Mouse (Mus musculus): ENCODE results near the gene Cfap206. TPM values are rescaled to one million over a fixed set of nuclear protein-coding genes. Genes with fewer than 3 reads are reported as not detected.
"Not testable (repeated sequence)": the region's sequence is repeated elsewhere in the genome, so short reads cannot be mapped to it uniquely, and the experiment has no call there.

Cfap206 gene
- 0.28 and 0.33 TPM in 2 replicates for polyA plus RNA-seq (2016; fragmentation: Nextera tagmentation; extraction: Ambion mirVana)

DNA sequence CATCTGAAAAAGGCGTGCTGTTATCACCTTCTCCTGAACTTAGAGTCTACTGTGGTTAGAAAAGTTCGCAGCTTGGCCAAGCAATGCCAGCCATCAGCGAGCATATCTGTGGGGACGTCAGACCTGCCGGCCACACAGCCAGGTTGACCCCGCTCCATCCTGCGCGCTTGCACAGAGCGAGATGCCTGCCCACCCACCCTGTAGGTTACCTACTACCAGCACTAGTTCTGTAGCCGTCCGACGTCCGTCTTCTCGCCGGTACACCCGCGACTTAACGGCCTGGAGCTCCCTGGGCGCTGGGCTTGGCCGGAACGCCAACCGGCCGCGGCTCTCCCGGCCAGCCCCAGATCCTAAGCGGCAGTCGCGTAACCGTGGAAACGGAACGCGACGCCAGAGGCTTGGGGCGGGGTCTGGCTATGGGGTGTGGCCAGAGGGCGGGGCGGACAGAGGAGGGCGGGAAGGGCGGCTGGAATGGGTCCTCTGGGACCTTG, at the start of gene Cfap206:
Gene Cfap206, minus strand, starts transcription at position 356 of the 491 bp plus-strand sequence.
- no peaks in the 10 kb centered on the region for H3K36me3 ChIP-seq
- H3K4me1 ChIP-seq, result peaks cover 10% of the 10 kb centered on the region
- DNase-seq (ENCODE audit: low spot score), result peak; percentile 87
- peaks cover 12% of the 10 kb centered on the region for H3K27me3 ChIP-seq (ENCODE audit: low read depth, poor library complexity, severe bottlenecking)
- H3K9me3 ChIP-seq (replicated peaks), result no peaks in the 10 kb centered on the region
- peak within 1 kb of the TSS; percentile 15; the same call in 1 of the 2 replicates for H3K27ac ChIP-seq
- under 1% methylated on average over 38 of the region's 38 CpGs for WGBS
- H3K4me3 ChIP-seq, result peak within 1 kb of the TSS; percentile 67

DNA sequence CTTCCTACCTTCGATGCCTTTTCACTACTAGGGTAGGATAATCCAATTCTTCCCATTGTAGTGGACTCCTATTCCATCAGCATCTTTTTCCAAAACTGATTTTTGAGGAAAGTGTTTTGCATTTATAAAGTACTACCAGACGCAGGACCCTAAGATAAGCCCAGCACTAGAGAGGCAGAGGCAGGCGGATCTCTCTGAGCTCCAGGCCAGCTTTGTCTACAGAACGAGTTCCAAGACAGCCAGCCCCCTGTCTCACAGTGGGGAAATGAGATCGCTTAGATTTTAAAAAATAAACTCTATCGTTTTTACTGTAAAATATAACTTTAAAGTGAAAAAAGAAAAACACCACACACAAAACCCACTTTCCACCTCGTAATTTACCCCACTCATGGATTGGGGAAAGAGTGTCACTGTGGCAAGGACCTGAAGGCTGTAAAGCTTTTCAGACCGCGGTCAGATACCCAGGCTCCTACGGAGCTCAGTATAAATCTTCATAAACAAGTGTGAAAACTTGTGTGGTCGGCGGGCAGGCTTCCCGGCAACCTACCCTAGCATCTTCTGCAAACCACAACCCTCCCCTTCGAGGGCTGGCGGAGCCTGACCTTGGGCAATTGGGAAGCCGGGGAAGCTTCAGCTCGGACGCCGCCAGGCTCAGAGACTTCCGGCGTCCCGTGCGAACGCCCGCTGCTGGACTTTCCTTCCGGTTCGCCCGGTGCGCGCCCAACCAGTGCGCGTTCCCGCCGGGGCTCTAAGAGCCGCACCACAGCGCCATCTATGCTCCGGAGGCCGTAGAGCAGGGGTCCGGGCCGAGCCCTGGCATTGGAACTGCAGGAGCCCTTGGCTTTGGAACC, 47.9 kb upstream of the Cfap206 start, which contains the start of gene Smim8:
Gene Smim8, minus strand, starts transcription at position 747 of the 851 bp plus-strand sequence.
- DNase-seq (ENCODE audit: low spot score), result peak; percentile 98
- Histone ChIP-seq H3K27me3 (ENCODE audit: low read depth, poor library complexity, severe bottlenecking) (peaks cover 8% of the 10 kb centered on the region; the same call in 1 of the 2 replicates), H3K27ac (peak within 1 kb of the TSS; percentile 90), H3K36me3 (no peaks in the 10 kb centered on the region), H3K9me3 (replicated peaks) (no peaks in the 10 kb centered on the region), H3K4me1 (peaks cover 3% of the 10 kb centered on the region), H3K4me3 (peak within 1 kb of the TSS; percentile 71)
- 6% methylated on average over 40 of the region's 40 CpGs for WGBS

GRCm38 (mm10) chr4:34771652-34772371, 41.8 kb upstream of the Cfap206 start:
- Histone ChIP-seq H3K27ac (no peak overlapping the region), H3K4me1 (peaks cover 7% of the 10 kb centered on the region), H3K4me3 (no peak overlapping the region), H3K27me3 (ENCODE audit: low read depth, poor library complexity, severe bottlenecking) (peaks cover 11% of the 10 kb centered on the region; the same call in 1 of the 2 replicates), H3K36me3 (no peaks in the 10 kb centered on the region), H3K9me3 (replicated peaks) (no peaks in the 10 kb centered on the region)
- WGBS, result 10% methylated on average over 8 of the region's 8 CpGs
- peak; percentile 49 for DNase-seq (ENCODE audit: low spot score)

DNA sequence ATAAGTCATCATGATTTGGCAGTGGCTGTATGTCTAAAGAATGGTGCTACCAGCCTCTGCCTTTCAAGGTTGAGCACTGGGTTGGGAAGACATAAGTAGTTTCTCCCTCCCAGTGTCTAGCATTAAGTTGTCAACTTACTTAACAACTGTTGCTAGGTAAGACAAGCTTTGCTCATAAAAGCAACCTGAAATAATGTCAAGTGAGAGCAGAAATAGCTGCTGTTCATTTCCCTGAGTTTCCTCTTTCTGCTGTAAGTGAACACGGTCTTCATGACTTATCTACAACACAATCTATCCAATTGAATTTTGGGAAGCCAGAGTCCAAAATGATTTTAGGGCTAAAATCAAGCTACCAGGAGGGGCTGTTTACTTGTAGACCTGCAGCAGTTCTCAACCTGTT, 26.2 kb upstream of the Cfap206 start, which contains the start of gene Gm136:
Gene Gm136, minus strand, starts transcription at position 101 of the 400 bp plus-strand sequence.
- Histone ChIP-seq H3K4me3 (no peak within 1 kb of the TSS), H3K9me3 (replicated peaks) (no peaks in the 10 kb centered on the region), H3K27me3 (ENCODE audit: low read depth, poor library complexity, severe bottlenecking) (no peaks in the 10 kb centered on the region), H3K27ac (no peak within 1 kb of the TSS), H3K4me1 (no peaks in the 10 kb centered on the region), H3K36me3 (no peaks in the 10 kb centered on the region)
- DNase-seq (ENCODE audit: low spot score), result no peak
- 94% methylated on average over 1 of the region's 1 CpGs for WGBS

DNA sequence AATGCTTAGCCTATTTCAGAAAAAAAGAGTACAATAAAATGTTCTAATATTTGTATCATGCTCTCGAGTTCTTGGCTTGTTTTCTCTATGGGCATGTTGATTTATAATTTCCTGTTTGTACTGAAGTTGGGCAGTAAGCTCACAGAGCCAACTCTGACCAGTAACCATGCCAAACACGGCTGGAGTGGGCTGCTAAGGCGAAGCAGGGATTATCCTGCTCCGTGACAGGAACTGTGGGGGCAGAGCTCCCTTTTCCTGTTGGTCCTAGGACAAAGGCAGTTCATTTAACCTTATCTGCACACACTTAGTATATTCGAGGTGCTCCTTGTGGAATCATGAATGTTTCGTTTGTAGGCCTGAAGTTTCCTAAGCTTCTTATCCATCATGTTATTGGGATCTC, 19.2 kb upstream of the Cfap206 start:
- Histone ChIP-seq H3K4me1 (no peaks in the 10 kb centered on the region; the same call in 1 of the 2 replicates), H3K36me3 (no peaks in the 10 kb centered on the region), H3K27me3 (ENCODE audit: low read depth, poor library complexity, severe bottlenecking) (no peaks in the 10 kb centered on the region), H3K27ac (no peak overlapping the region), H3K4me3 (no peak overlapping the region), H3K9me3 (replicated peaks) (no peaks in the 10 kb centered on the region)
- 67% methylated on average over 6 of the region's 6 CpGs for WGBS
- no peak for DNase-seq (ENCODE audit: low spot score)

- Histone ChIP-seq H3K27me3 (ENCODE audit: low read depth, poor library complexity, severe bottlenecking) (peaks cover 5% of the 10 kb centered on the region), H3K27ac (no peak overlapping the region), H3K4me1 (peaks cover 9% of the 10 kb centered on the region), H3K4me3 (no peak overlapping the region), H3K36me3 (no peaks in the 10 kb centered on the region), H3K9me3 (replicated peaks) (no peaks in the 10 kb centered on the region)
- no peak for DNase-seq (ENCODE audit: low spot score)
- WGBS, result 80% methylated on average over 3 of the region's 3 CpGs
Measured at GRCm38 (mm10) chr4:34734461-34734860, 4.5 kb upstream of the Cfap206 start.

GRCm38 (mm10) chr4:34733415-34733814, 3.4 kb upstream of the Cfap206 start:
- H3K36me3 ChIP-seq; DNase-seq (ENCODE audit: low spot score); H3K4me3 ChIP-seq; H3K4me1 ChIP-seq; H3K27ac ChIP-seq; H3K9me3 ChIP-seq (replicated peaks): not testable (repeated sequence)
- peaks cover 12% of the 10 kb centered on the region for H3K27me3 ChIP-seq (ENCODE audit: low read depth, poor library complexity, severe bottlenecking)
- 38% methylated on average over 2 of the region's 2 CpGs for WGBS

- H3K36me3 ChIP-seq; H3K4me3 ChIP-seq; H3K4me1 ChIP-seq; H3K9me3 ChIP-seq (replicated peaks); DNase-seq (ENCODE audit: low spot score); H3K27ac ChIP-seq: not testable (repeated sequence)
- 92% methylated on average over 3 of the region's 3 CpGs for WGBS
- H3K27me3 ChIP-seq (ENCODE audit: low read depth, poor library complexity, severe bottlenecking), result peaks cover 12% of the 10 kb centered on the region
Measured at GRCm38 (mm10) chr4:34725710-34726109, 4.3 kb downstream of the Cfap206 start.

GRCm38 (mm10) chr4:34724306-34724705, 5.7 kb downstream of the Cfap206 start:
- Histone ChIP-seq H3K27ac (no peak overlapping the region), H3K36me3 (no peaks in the 10 kb centered on the region), H3K27me3 (ENCODE audit: low read depth, poor library complexity, severe bottlenecking) (0 out of 2 replicates have a peak, but pooled peaks cover 6% of the 10 kb centered on the region), H3K4me3 (no peak overlapping the region), H3K4me1 (no peaks in the 10 kb centered on the region), H3K9me3 (replicated peaks) (0 out of 2 replicates have a peak, but pooled peaks cover 3% of the 10 kb centered on the region)
- no peak for DNase-seq (ENCODE audit: low spot score)
- WGBS, result 57% methylated on average over 4 of the region's 4 CpGs

GRCm38 (mm10) chr4:34723186-34723585, 6.8 kb downstream of the Cfap206 start:
- no peak overlapping the region for H3K4me3 ChIP-seq

DNA sequence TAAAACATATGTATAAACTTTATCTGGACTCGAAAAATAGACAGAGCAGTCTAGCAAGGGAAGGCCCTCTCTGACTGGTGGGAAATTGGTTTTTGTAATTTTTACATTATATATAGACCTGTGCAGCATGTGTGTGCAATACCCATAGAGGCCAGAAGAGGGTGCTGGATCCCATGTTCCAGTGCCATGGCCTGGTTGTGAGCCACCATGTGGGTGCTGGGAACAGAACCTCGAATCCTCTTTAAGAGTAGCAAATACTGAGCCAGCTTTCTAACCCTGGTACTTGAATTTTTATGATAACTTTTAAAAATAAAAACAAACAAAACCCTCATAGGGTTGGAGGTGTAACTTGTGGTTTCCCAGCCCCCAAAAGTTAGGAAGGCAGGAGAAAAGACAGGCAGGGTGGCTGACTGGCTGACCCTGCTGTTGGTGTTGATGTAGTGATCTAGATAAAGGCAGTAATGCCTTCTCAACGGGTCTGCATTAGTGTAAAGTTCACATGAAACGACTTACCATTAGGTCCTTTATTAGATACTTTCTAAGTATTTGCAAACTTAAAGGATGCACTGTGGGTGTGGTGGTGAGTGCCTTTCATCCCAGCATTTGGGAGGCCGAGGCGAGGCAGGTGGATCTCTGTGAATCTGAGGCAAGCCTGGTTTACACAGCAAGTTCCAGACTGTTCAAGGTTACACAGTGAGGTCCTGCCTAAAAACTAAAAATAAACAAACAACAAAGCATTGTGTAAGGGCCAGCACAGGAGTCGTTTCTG, 9.7 kb downstream of the Cfap206 start:
- Histone ChIP-seq H3K27me3 (ENCODE audit: low read depth, poor library complexity, severe bottlenecking) (no peaks in the 10 kb centered on the region), H3K4me3 (no peak overlapping the region)

More at GRCm38 (mm10) chr4:34723186-34723585, 6.8 kb downstream of the Cfap206 start:
- Histone ChIP-seq H3K36me3 (no peaks in the 10 kb centered on the region), H3K9me3 (replicated peaks) (0 out of 2 replicates have a peak, but pooled peaks cover 5% of the 10 kb centered on the region), H3K27ac (no peak overlapping the region), H3K27me3 (ENCODE audit: low read depth, poor library complexity, severe bottlenecking) (no peaks in the 10 kb centered on the region), H3K4me1 (no peaks in the 10 kb centered on the region)
- WGBS, result 72% methylated on average over 4 of the region's 4 CpGs
- DNase-seq (ENCODE audit: low spot score), result no peak

DNA sequence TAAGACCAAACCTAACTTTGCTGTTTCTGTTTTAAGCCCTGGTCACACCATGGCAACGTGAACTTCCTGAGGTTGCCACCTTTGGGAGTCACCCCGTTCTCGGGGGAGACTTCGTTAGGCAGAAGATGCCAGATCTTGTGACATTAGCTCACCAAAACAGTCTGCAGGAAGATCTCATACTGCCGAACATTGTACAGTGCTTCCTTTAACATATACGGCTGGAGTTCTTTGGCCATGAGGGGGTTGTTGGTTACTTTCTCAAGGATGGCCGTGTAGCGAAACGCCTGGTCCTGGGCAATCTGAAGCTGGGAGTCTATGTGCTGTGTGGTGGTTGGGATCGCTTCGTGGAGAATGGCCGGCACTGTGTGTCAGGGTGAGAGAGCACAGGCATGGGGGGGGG, 10.6 kb downstream of the Cfap206 start:
- Histone ChIP-seq H3K4me1 (no peaks in the 10 kb centered on the region), H3K36me3 (no peaks in the 10 kb centered on the region), H3K9me3 (replicated peaks) (0 out of 2 replicates have a peak, but pooled peaks cover 5% of the 10 kb centered on the region), H3K27ac (no peak overlapping the region), H3K4me3 (no peak overlapping the region), H3K27me3 (ENCODE audit: low read depth, poor library complexity, severe bottlenecking) (no peaks in the 10 kb centered on the region)
- WGBS, result 95% methylated on average over 12 of the region's 12 CpGs
- no peak for DNase-seq (ENCODE audit: low spot score)

More for the DNA sequence above, 9.7 kb downstream of the Cfap206 start:
- H3K9me3 ChIP-seq (replicated peaks), result 0 out of 2 replicates have a peak, but pooled peaks cover 5% of the 10 kb centered on the region
- no peaks in the 10 kb centered on the region for H3K36me3 ChIP-seq
- H3K4me1 ChIP-seq, result no peaks in the 10 kb centered on the region
- no peak for DNase-seq (ENCODE audit: low spot score)
- WGBS, result 92% methylated on average over 7 of the region's 7 CpGs
- no peak overlapping the region for H3K27ac ChIP-seq

Measured in limb, embryonic 10.5 days (tissue).